Mouse (Mus musculus) heart, adult 9 months (tissue): ENCODE results near the gene Esp3.
"Not testable (repeated sequence)": the region's sequence is repeated elsewhere in the genome, so short reads cannot be mapped to it uniquely, and the experiment has no call there.

ENCODE experiments used
- DNase-seq, 2 experiments: peaks; one replicate each; pipeline ENCODE4 v3.0.0; 2022; ENCODE audit warnings: low spot score in 2 of 2

The Esp3 gene

DNA sequence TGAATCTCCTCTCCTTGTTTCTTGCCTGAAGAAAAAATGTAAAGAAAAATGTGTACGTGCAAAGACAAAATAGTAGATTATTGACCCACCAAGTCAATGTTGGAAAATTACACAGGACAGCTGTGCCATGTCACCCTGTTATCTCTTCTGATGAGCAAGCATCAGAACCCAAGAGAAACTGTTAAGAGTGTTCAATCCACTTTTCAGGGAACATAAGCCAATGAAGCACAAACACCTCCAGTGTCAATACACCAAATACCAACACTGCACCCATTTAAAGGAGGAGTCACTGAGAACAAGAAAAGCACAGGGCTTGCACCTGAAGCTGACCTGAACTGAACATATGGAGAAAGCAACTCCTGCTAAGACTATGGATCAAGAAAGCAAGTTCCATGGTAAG, at the start of gene Esp3:
Gene Esp3 (plus strand): TSS at position 301 of the 400 bp plus-strand sequence.
- not testable (repeated sequence) for DNase-seq

DNA sequence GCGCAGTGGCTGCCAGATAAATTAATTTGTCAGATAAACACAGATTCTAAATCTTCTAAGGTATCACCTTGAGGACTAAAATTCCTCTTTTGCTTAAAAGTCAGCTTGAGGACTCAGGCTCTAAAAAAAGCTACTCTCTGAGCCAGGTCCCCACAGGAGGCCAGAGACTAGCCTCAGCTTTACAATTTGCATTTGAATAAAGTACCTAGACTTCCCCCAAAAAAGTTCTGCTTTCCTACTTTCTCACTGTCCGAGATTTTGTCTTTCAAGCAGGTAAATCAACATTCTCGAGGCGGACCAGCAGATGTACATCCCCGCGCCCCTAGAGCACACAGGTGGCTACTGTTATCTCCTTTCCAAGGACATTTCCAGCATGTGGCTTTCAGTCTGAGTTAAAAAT, 48.0 kb upstream of the Esp3 start:
- not testable (repeated sequence) for DNase-seq

DNA sequence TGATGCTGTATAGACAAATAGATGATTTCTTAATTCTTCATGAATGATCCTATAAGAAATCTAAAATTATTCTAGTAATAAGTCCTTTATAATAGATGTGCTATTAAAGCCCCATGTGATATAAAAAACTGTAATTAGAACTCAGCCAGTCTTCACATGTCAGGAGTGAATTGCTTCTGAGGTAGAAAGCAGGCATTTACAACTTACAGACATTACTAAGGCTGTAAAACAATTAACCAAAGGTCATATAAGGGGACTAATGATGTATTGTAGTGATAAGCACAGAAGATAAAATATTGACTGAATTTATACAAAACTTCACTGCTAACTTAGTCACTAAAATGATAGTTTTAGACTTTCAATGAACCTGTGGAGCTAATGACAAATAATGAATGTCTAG, 40.6 kb upstream of the Esp3 start:
- DNase-seq = no peak

- no peak for DNase-seq
These were observed 33.6 kb upstream of the Esp3 start, which contains the start of gene Esp4 for GRCm38 (mm10) chr17:40598294-40598693. Gene Esp4, plus strand, starts transcription at chr17:40598594.

GRCm38 (mm10) chr17:40662118-40662679, 30.3 kb downstream of the Esp3 start:
- not testable (repeated sequence) for DNase-seq

DNA sequence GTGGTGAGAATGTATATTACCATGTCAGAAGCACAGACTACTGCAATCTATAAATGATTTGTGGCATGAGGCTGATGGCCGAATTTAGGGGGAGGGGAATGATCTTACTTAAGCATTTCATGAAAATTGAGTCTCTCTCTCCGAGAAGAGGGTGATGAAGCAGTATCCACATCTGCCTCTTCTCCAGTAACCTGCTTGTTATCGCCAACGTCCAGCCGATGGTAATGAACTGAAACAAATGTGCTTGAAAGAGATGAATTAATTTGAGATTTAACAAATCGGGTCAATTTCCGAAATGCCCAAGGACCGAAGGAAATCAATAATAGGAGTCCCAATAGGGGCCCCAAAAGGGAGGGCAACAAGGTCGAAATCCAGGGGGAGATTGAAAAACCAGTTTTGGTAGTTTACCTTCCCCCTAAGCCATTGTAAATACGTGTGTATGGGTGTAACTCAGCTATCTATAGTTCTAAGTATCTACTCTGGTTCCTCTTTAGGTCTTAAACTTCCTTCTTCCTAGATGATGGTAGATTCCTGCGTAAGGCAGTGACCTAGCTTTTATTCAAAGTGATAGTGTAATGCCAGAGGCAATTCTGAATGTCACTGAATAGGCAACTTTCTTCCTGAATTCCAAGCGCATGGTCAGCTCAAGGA, 31.4 kb downstream of the Esp3 start:
- not testable (repeated sequence) for DNase-seq
